Mouse (Mus musculus): Measurements from ENCODE around the gene Slit3. TPM values are rescaled to one million over a fixed set of nuclear protein-coding genes. Genes with fewer than 3 reads are reported as not detected.

The Slit3 gene
- polyA plus RNA-seq, 1 experiment, result not detected

- Histone ChIP-seq H3K9me3 (ENCODE audit: control insufficient read depth, low read length) (no peaks in the 10 kb centered on the region), H3K36me3 (ENCODE audit: control insufficient read depth) (no peaks in the 10 kb centered on the region), H3K27me3 (ENCODE audit: control insufficient read depth) (no peaks in the 10 kb centered on the region), H3K4me3 (replicated peaks) (no peak overlapping the region), H3K4me1 (ENCODE audit: control insufficient read depth) (no peaks in the 10 kb centered on the region)
- TF ChIP-seq GATA1 (IDR thresholded peaks at IDR 0.05; ENCODE audit: low read length) (no peak), TAL1 (IDR thresholded peaks at IDR 0.05; ENCODE audit: low read length) (no peak)
Observed at GRCm38 (mm10) chr11:35331476-35331875, 210.5 kb downstream of the Slit3 start.

GRCm38 (mm10) chr11:35336558-35336957 lies 215.5 kb downstream of the Slit3 start:
- H3K4me1 ChIP-seq (ENCODE audit: control insufficient read depth), result no peaks in the 10 kb centered on the region
- H3K27me3 ChIP-seq (ENCODE audit: control insufficient read depth), result no peaks in the 10 kb centered on the region
- TF ChIP-seq TAL1 (IDR thresholded peaks at IDR 0.05; ENCODE audit: low read length), result no peak
- TF ChIP-seq GATA1 (IDR thresholded peaks at IDR 0.05; ENCODE audit: low read length), result no peak
- no peak overlapping the region for H3K4me3 ChIP-seq (replicated peaks)
- no peaks in the 10 kb centered on the region for H3K9me3 ChIP-seq (ENCODE audit: control insufficient read depth, low read length)
- H3K36me3 ChIP-seq (ENCODE audit: control insufficient read depth), result no peaks in the 10 kb centered on the region

GRCm38 (mm10) chr11:35337493-35337892 lies 216.5 kb downstream of the Slit3 start:
- TF ChIP-seq GATA1 (IDR thresholded peaks at IDR 0.05; ENCODE audit: low read length) (no peak), TAL1 (IDR thresholded peaks at IDR 0.05; ENCODE audit: low read length) (no peak)
- Histone ChIP-seq H3K36me3 (ENCODE audit: control insufficient read depth) (no peaks in the 10 kb centered on the region), H3K4me1 (ENCODE audit: control insufficient read depth) (no peaks in the 10 kb centered on the region), H3K9me3 (ENCODE audit: control insufficient read depth, low read length) (no peaks in the 10 kb centered on the region), H3K27me3 (ENCODE audit: control insufficient read depth) (no peaks in the 10 kb centered on the region), H3K4me3 (replicated peaks) (no peak overlapping the region)

- H3K9me3 ChIP-seq (ENCODE audit: control insufficient read depth, low read length), result no peaks in the 10 kb centered on the region
- no peaks in the 10 kb centered on the region for H3K27me3 ChIP-seq (ENCODE audit: control insufficient read depth)
- no peaks in the 10 kb centered on the region for H3K36me3 ChIP-seq (ENCODE audit: control insufficient read depth)
- no peak overlapping the region for H3K4me3 ChIP-seq (replicated peaks)
- H3K4me1 ChIP-seq (ENCODE audit: control insufficient read depth), result no peaks in the 10 kb centered on the region
- TF ChIP-seq GATA1 (IDR thresholded peaks at IDR 0.05; ENCODE audit: low read length), result no peak
- TF ChIP-seq TAL1 (IDR thresholded peaks at IDR 0.05; ENCODE audit: low read length), result no peak
Observed at GRCm38 (mm10) chr11:35337927-35338819, 217.1 kb downstream of the Slit3 start.

- Histone ChIP-seq H3K4me3 (replicated peaks) (no peak overlapping the region), H3K9me3 (ENCODE audit: control insufficient read depth, low read length) (no peaks in the 10 kb centered on the region), H3K27me3 (ENCODE audit: control insufficient read depth) (no peaks in the 10 kb centered on the region), H3K4me1 (ENCODE audit: control insufficient read depth) (no peaks in the 10 kb centered on the region), H3K36me3 (ENCODE audit: control insufficient read depth) (no peaks in the 10 kb centered on the region)
- TF ChIP-seq TAL1 (IDR thresholded peaks at IDR 0.05; ENCODE audit: low read length), result no peak
- TF ChIP-seq GATA1 (IDR thresholded peaks at IDR 0.05; ENCODE audit: low read length), result no peak
Observed at GRCm38 (mm10) chr11:35340752-35341151, 219.7 kb downstream of the Slit3 start.

GRCm38 (mm10) chr11:35342486-35342885 lies 221.5 kb downstream of the Slit3 start:
- Histone ChIP-seq H3K9me3 (ENCODE audit: control insufficient read depth, low read length) (no peaks in the 10 kb centered on the region), H3K36me3 (ENCODE audit: control insufficient read depth) (no peaks in the 10 kb centered on the region), H3K4me3 (replicated peaks) (no peak overlapping the region), H3K4me1 (ENCODE audit: control insufficient read depth) (no peaks in the 10 kb centered on the region), H3K27me3 (ENCODE audit: control insufficient read depth) (no peaks in the 10 kb centered on the region)
- TF ChIP-seq GATA1 (IDR thresholded peaks at IDR 0.05; ENCODE audit: low read length) (no peak), TAL1 (IDR thresholded peaks at IDR 0.05; ENCODE audit: low read length) (no peak)

- no peak overlapping the region for H3K4me3 ChIP-seq (replicated peaks)
- H3K27me3 ChIP-seq (ENCODE audit: control insufficient read depth), result no peaks in the 10 kb centered on the region
- H3K9me3 ChIP-seq (ENCODE audit: control insufficient read depth, low read length), result no peaks in the 10 kb centered on the region
- no peaks in the 10 kb centered on the region for H3K36me3 ChIP-seq (ENCODE audit: control insufficient read depth)
- no peak for TF ChIP-seq TAL1 (IDR thresholded peaks at IDR 0.05; ENCODE audit: low read length)
- no peak for TF ChIP-seq GATA1 (IDR thresholded peaks at IDR 0.05; ENCODE audit: low read length)
- no peaks in the 10 kb centered on the region for H3K4me1 ChIP-seq (ENCODE audit: control insufficient read depth)
Observed at GRCm38 (mm10) chr11:35345696-35346480, 224.9 kb downstream of the Slit3 start.

GRCm38 (mm10) chr11:35348099-35348498 lies 227.1 kb downstream of the Slit3 start:
- Histone ChIP-seq H3K9me3 (ENCODE audit: control insufficient read depth, low read length) (no peaks in the 10 kb centered on the region), H3K36me3 (ENCODE audit: control insufficient read depth) (no peaks in the 10 kb centered on the region), H3K4me1 (ENCODE audit: control insufficient read depth) (no peaks in the 10 kb centered on the region), H3K4me3 (replicated peaks) (no peak overlapping the region), H3K27me3 (ENCODE audit: control insufficient read depth) (no peaks in the 10 kb centered on the region)
- TF ChIP-seq GATA1 (IDR thresholded peaks at IDR 0.05; ENCODE audit: low read length) (no peak), TAL1 (IDR thresholded peaks at IDR 0.05; ENCODE audit: low read length) (no peak)

- H3K4me3 ChIP-seq (replicated peaks), result no peak overlapping the region
- TF ChIP-seq GATA1 (IDR thresholded peaks at IDR 0.05; ENCODE audit: low read length) (no peak), TAL1 (IDR thresholded peaks at IDR 0.05; ENCODE audit: low read length) (no peak)
- H3K36me3 ChIP-seq (ENCODE audit: control insufficient read depth), result no peaks in the 10 kb centered on the region
- no peaks in the 10 kb centered on the region for H3K4me1 ChIP-seq (ENCODE audit: control insufficient read depth)
- no peaks in the 10 kb centered on the region for H3K27me3 ChIP-seq (ENCODE audit: control insufficient read depth)
- no peaks in the 10 kb centered on the region for H3K9me3 ChIP-seq (ENCODE audit: control insufficient read depth, low read length)
Observed at GRCm38 (mm10) chr11:35350968-35351367, 229.9 kb downstream of the Slit3 start.
